Mouse (Mus musculus): ENCODE measurements around the gene Rngtt. TPM values are rescaled to one million over a fixed set of nuclear protein-coding genes. Genes with fewer than 3 reads are reported as not detected.

Gene Rngtt
- polyA plus RNA-seq, 1 experiment from 2014 or later, result 19.2 TPM

- 14% methylated on average over 6 of the region's 6 CpGs for WGBS
- Histone ChIP-seq H3K4me3 (ENCODE audit: low read length) (no peak overlapping the region), H3K27me3 (replicated peaks; ENCODE audit: control insufficient read depth, insufficient read depth, low read length) (no peaks in the 10 kb centered on the region), H3K4me2 (ENCODE audit: low read length) (peak overlapping the region; percentile 9; the same call in 1 of the 2 replicates), H3K27ac (ENCODE audit: low read depth, low read length) (no peak overlapping the region), H3K9me3 (ENCODE audit: control insufficient read depth, low read length) (no peaks in the 10 kb centered on the region), H3K4me1 (ENCODE audit: control insufficient read depth, insufficient read depth, low read depth, low read length) (peaks cover 11% of the 10 kb centered on the region), H3K36me3 (ENCODE audit: control insufficient read depth, insufficient read depth, low read length) (no peaks in the 10 kb centered on the region), H3K9ac (ENCODE audit: low read depth, low read length) (no peak overlapping the region; the same call in 1 of the 2 replicates)
- peak; percentile 55; the same call in 1 of the 2 replicates for ATAC-seq
Measured at GRCm38 (mm10) chr4:33545577-33545879, 235.4 kb downstream of the Rngtt start.

GRCm38 (mm10) chr4:33546278-33546677 lies 236.2 kb downstream of the Rngtt start:
- Histone ChIP-seq H3K27me3 (replicated peaks; ENCODE audit: control insufficient read depth, insufficient read depth, low read length) (no peaks in the 10 kb centered on the region), H3K4me1 (ENCODE audit: control insufficient read depth, insufficient read depth, low read depth, low read length) (peaks cover 11% of the 10 kb centered on the region), H3K27ac (ENCODE audit: low read depth, low read length) (no peak overlapping the region), H3K9ac (ENCODE audit: low read depth, low read length) (no peak overlapping the region), H3K9me3 (ENCODE audit: control insufficient read depth, low read length) (no peaks in the 10 kb centered on the region), H3K4me2 (ENCODE audit: low read length) (no peak overlapping the region), H3K36me3 (ENCODE audit: control insufficient read depth, insufficient read depth, low read length) (no peaks in the 10 kb centered on the region), H3K4me3 (ENCODE audit: low read length) (no peak overlapping the region)
- ATAC-seq, result no peak
- 85% methylated on average over 11 of the region's 11 CpGs for WGBS

GRCm38 (mm10) chr4:33547315-33547929 lies 237.3 kb downstream of the Rngtt start:
- H3K4me3 ChIP-seq (ENCODE audit: low read length), result no peak overlapping the region
- H3K4me2 ChIP-seq (ENCODE audit: low read length), result no peak overlapping the region
- 91% methylated on average over 8 of the region's 8 CpGs for WGBS
- H3K27me3 ChIP-seq (replicated peaks; ENCODE audit: control insufficient read depth, insufficient read depth, low read length), result no peaks in the 10 kb centered on the region
- H3K4me1 ChIP-seq (ENCODE audit: control insufficient read depth, insufficient read depth, low read depth, low read length), result peaks cover 11% of the 10 kb centered on the region
- H3K27ac ChIP-seq (ENCODE audit: low read depth, low read length), result no peak overlapping the region
- H3K9me3 ChIP-seq (ENCODE audit: control insufficient read depth, low read length), result no peaks in the 10 kb centered on the region
- ATAC-seq, result no peak
- H3K36me3 ChIP-seq (ENCODE audit: control insufficient read depth, insufficient read depth, low read length), result no peaks in the 10 kb centered on the region
- H3K9ac ChIP-seq (ENCODE audit: low read depth, low read length), result no peak overlapping the region

- Histone ChIP-seq H3K4me2 (ENCODE audit: low read length) (no peak overlapping the region), H3K4me1 (ENCODE audit: control insufficient read depth, insufficient read depth, low read depth, low read length) (peaks cover 15% of the 10 kb centered on the region), H3K9me3 (ENCODE audit: control insufficient read depth, low read length) (no peaks in the 10 kb centered on the region), H3K9ac (ENCODE audit: low read depth, low read length) (no peak overlapping the region), H3K36me3 (ENCODE audit: control insufficient read depth, insufficient read depth, low read length) (no peaks in the 10 kb centered on the region), H3K27ac (ENCODE audit: low read depth, low read length) (no peak overlapping the region), H3K27me3 (replicated peaks; ENCODE audit: control insufficient read depth, insufficient read depth, low read length) (peaks cover 2% of the 10 kb centered on the region; the same call in 1 of the 2 replicates), H3K4me3 (ENCODE audit: low read length) (no peak overlapping the region)
- no peak for ATAC-seq
- WGBS, result 29% methylated on average over 5 of the region's 5 CpGs
Measured at GRCm38 (mm10) chr4:33549606-33550005, 239.5 kb downstream of the Rngtt start.

Small RNAs within 50 kb of the gene (microRNA-seq; reads per million reads assigned to microRNA genes)
- gene Mir8118, result not detected

Other genes with a start within 250 kb of the Rngtt start
- 0.15 and 0.29 TPM in 2 replicates for gene Gabrr2, start 247.3 kb upstream of the Rngtt start, polyA plus RNA-seq (2015; fragmentation: Nextera tagmentation; extraction: Ambion mirVana)
- 0.25 and 0.32 TPM in 2 replicates for gene Gabrr1, start 177.8 kb upstream of the Rngtt start, polyA plus RNA-seq (2015; fragmentation: Nextera tagmentation; extraction: Ambion mirVana)
- gene Pm20d2, start 120.6 kb upstream of the Rngtt start, polyA plus RNA-seq (2015; fragmentation: Nextera tagmentation; extraction: Ambion mirVana), result 1.9 and 2.0 TPM in 2 replicates
- gene Srsf12, start 101.3 kb upstream of the Rngtt start, polyA plus RNA-seq (2015; fragmentation: Nextera tagmentation; extraction: Ambion mirVana), result 74.5 and 79.2 TPM in 2 replicates
- gene Pnrc1, start 20.1 kb upstream of the Rngtt start, polyA plus RNA-seq (2015; fragmentation: Nextera tagmentation; extraction: Ambion mirVana), result 44.9 and 46.7 TPM in 2 replicates

Data from hindbrain, embryonic 16.5 days (tissue).